Mouse (Mus musculus): ENCODE data around the gene Tbx1. TPM values are rescaled to one million over a fixed set of nuclear protein-coding genes. Genes with fewer than 3 reads are reported as not detected.

Tbx1 gene
- polyA plus RNA-seq, 1 experiment = not detected

GRCm38 (mm10) chr16:18623751-18624540, 33.5 kb upstream of the Tbx1 start:
- H3K4me1 ChIP-seq (ENCODE audit: control insufficient read depth, insufficient read depth, low read length) = no peaks in the 10 kb centered on the region
- no peak for TF ChIP-seq CTCF (IDR thresholded peaks at IDR 0.05; ENCODE audit: low read depth, low read length)
- no peak for TF ChIP-seq POLR2A (IDR thresholded peaks at IDR 0.05; ENCODE audit: insufficient read depth, low read length)
- no peak for TF ChIP-seq EP300 (IDR thresholded peaks at IDR 0.05; ENCODE audit: insufficient read depth, low read depth, low read length)
- H3K9ac ChIP-seq (ENCODE audit: low read depth, poor library complexity, severe bottlenecking) = no peak overlapping the region
- H3K36me3 ChIP-seq (ENCODE audit: control insufficient read depth, insufficient read depth, low read length, poor library complexity, severe bottlenecking) = no peaks in the 10 kb centered on the region
- no peak overlapping the region for H3K27ac ChIP-seq (ENCODE audit: insufficient read depth, low read length)
- peaks cover 8% of the 10 kb centered on the region for H3K27me3 ChIP-seq (ENCODE audit: control insufficient read depth, insufficient read depth, low read length, poor library complexity, severe bottlenecking)
- H3K4me3 ChIP-seq (ENCODE audit: low read depth, low read length) = no peak overlapping the region
- no peaks in the 10 kb centered on the region for H3K9me3 ChIP-seq (replicated peaks; ENCODE audit: control insufficient read depth, insufficient read depth, low read length, poor library complexity, severe bottlenecking)

- Histone ChIP-seq H3K27ac (ENCODE audit: insufficient read depth, low read length) (no peak overlapping the region), H3K36me3 (ENCODE audit: control insufficient read depth, insufficient read depth, low read length, poor library complexity, severe bottlenecking) (no peaks in the 10 kb centered on the region), H3K27me3 (ENCODE audit: control insufficient read depth, insufficient read depth, low read length, poor library complexity, severe bottlenecking) (peaks cover 7% of the 10 kb centered on the region; the same call in 1 of the 2 replicates), H3K9ac (ENCODE audit: low read depth, poor library complexity, severe bottlenecking) (no peak overlapping the region), H3K9me3 (replicated peaks; ENCODE audit: control insufficient read depth, insufficient read depth, low read length, poor library complexity, severe bottlenecking) (no peaks in the 10 kb centered on the region), H3K4me3 (ENCODE audit: low read depth, low read length) (no peak overlapping the region), H3K4me1 (ENCODE audit: control insufficient read depth, insufficient read depth, low read length) (no peaks in the 10 kb centered on the region)
- TF ChIP-seq EP300 (IDR thresholded peaks at IDR 0.05; ENCODE audit: insufficient read depth, low read depth, low read length) = no peak
- no peak for TF ChIP-seq POLR2A (IDR thresholded peaks at IDR 0.05; ENCODE audit: insufficient read depth, low read length)
- TF ChIP-seq CTCF (IDR thresholded peaks at IDR 0.05; ENCODE audit: low read depth, low read length) = no peak
Measured at GRCm38 (mm10) chr16:18622916-18623750, 32.7 kb upstream of the Tbx1 start.

GRCm38 (mm10) chr16:18622019-18622418, 31.5 kb upstream of the Tbx1 start, which contains the start of gene Gp1bb:
Gp1bb (minus strand) TSS chr16:18622403.
- H3K4me1 ChIP-seq (ENCODE audit: control insufficient read depth, insufficient read depth, low read length) = no peaks in the 10 kb centered on the region
- H3K27me3 ChIP-seq (ENCODE audit: control insufficient read depth, insufficient read depth, low read length, poor library complexity, severe bottlenecking) = peaks cover 7% of the 10 kb centered on the region; the same call in 1 of the 2 replicates
- H3K9ac ChIP-seq (ENCODE audit: low read depth, poor library complexity, severe bottlenecking) = peak within 1 kb of the TSS; percentile 50
- H3K9me3 ChIP-seq (replicated peaks; ENCODE audit: control insufficient read depth, insufficient read depth, low read length, poor library complexity, severe bottlenecking) = no peaks in the 10 kb centered on the region
- H3K4me3 ChIP-seq (ENCODE audit: low read depth, low read length) = peak within 1 kb of the TSS; percentile 68
- no peaks in the 10 kb centered on the region for H3K36me3 ChIP-seq (ENCODE audit: control insufficient read depth, insufficient read depth, low read length, poor library complexity, severe bottlenecking)
- TF ChIP-seq EP300 (IDR thresholded peaks at IDR 0.05; ENCODE audit: insufficient read depth, low read depth, low read length) (no peak), POLR2A (IDR thresholded peaks at IDR 0.05; ENCODE audit: insufficient read depth, low read length) (no peak), CTCF (IDR thresholded peaks at IDR 0.05; ENCODE audit: low read depth, low read length) (peak; percentile 7)
- no peak within 1 kb of the TSS for H3K27ac ChIP-seq (ENCODE audit: insufficient read depth, low read length)

GRCm38 (mm10) chr16:18621362-18622001, 31.0 kb upstream of the Tbx1 start:
- TF ChIP-seq POLR2A (IDR thresholded peaks at IDR 0.05; ENCODE audit: insufficient read depth, low read length) (no peak), CTCF (IDR thresholded peaks at IDR 0.05; ENCODE audit: low read depth, low read length) (no peak), EP300 (IDR thresholded peaks at IDR 0.05; ENCODE audit: insufficient read depth, low read depth, low read length) (no peak)
- H3K27ac ChIP-seq (ENCODE audit: insufficient read depth, low read length) = no peak overlapping the region
- H3K9me3 ChIP-seq (replicated peaks; ENCODE audit: control insufficient read depth, insufficient read depth, low read length, poor library complexity, severe bottlenecking) = no peaks in the 10 kb centered on the region
- H3K27me3 ChIP-seq (ENCODE audit: control insufficient read depth, insufficient read depth, low read length, poor library complexity, severe bottlenecking) = peaks cover 7% of the 10 kb centered on the region; the same call in 1 of the 2 replicates
- H3K4me3 ChIP-seq (ENCODE audit: low read depth, low read length) = peak overlapping the region; percentile 68
- H3K9ac ChIP-seq (ENCODE audit: low read depth, poor library complexity, severe bottlenecking) = peak overlapping the region; percentile 50
- no peaks in the 10 kb centered on the region for H3K4me1 ChIP-seq (ENCODE audit: control insufficient read depth, insufficient read depth, low read length)
- H3K36me3 ChIP-seq (ENCODE audit: control insufficient read depth, insufficient read depth, low read length, poor library complexity, severe bottlenecking) = no peaks in the 10 kb centered on the region

- Histone ChIP-seq H3K27me3 (ENCODE audit: control insufficient read depth, insufficient read depth, low read length, poor library complexity, severe bottlenecking) (peaks cover 6% of the 10 kb centered on the region; the same call in 1 of the 2 replicates), H3K36me3 (ENCODE audit: control insufficient read depth, insufficient read depth, low read length, poor library complexity, severe bottlenecking) (no peaks in the 10 kb centered on the region), H3K9me3 (replicated peaks; ENCODE audit: control insufficient read depth, insufficient read depth, low read length, poor library complexity, severe bottlenecking) (no peaks in the 10 kb centered on the region), H3K4me3 (ENCODE audit: low read depth, low read length) (peak overlapping the region; percentile 68), H3K9ac (ENCODE audit: low read depth, poor library complexity, severe bottlenecking) (peak overlapping the region; percentile 50), H3K27ac (ENCODE audit: insufficient read depth, low read length) (no peak overlapping the region), H3K4me1 (ENCODE audit: control insufficient read depth, insufficient read depth, low read length) (no peaks in the 10 kb centered on the region)
- TF ChIP-seq EP300 (IDR thresholded peaks at IDR 0.05; ENCODE audit: insufficient read depth, low read depth, low read length) (no peak), CTCF (IDR thresholded peaks at IDR 0.05; ENCODE audit: low read depth, low read length) (no peak), POLR2A (IDR thresholded peaks at IDR 0.05; ENCODE audit: insufficient read depth, low read length) (no peak)
Measured at GRCm38 (mm10) chr16:18620601-18621361, 30.3 kb upstream of the Tbx1 start.
